Mouse (Mus musculus) lung, postnatal 25 days (tissue): ENCODE measurements around the gene Dkk3.

Experiments used
- DNase-seq: peaks from one replicate; pipeline ENCODE4 v3.0.0; 2022; ENCODE audit warnings: low spot score

The Dkk3 gene

DNA sequence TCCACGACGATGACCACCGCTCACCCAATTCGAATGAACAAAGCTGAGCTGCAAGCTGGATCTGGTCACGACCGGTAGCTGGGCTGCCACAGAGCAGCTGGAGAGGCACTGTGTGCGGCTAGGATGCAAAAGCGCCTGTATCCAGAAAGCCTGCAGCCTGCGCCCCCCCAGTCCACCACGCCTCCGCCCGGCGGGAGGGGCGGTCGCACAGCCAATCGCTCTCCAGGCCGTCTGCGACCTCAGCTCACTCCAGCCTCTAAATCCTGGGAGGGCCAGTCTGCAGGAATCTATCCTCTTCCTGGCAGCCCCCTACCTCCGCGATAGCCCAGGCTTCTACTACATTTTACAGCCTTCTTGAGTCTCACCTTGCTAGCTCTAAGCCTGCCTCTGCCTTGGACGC, at the start of gene Dkk3:
Dkk3 (minus strand) TSS at position 116 of the 400 bp plus-strand sequence.
- no peak for DNase-seq

DNA sequence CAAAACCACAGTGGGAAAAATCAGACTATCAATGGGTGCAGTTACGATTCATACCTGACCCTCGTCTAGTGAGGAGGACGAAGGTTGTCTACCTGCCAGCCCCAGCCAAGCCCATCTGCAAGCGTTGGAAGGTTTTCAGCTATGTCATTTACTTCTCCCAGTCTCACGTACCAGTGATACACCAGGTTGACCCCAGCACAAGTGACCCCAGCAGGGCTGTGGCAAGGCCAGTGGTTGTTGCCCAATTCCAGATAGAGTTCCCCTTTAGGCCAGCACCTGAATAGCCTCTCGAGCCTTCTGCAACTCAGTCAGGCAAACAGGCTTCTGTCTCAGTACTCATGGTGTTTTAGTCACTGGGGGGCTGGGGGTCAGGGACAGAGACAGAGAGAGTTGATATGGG, 48.9 kb upstream of the Dkk3 start:
- no peak for DNase-seq

DNA sequence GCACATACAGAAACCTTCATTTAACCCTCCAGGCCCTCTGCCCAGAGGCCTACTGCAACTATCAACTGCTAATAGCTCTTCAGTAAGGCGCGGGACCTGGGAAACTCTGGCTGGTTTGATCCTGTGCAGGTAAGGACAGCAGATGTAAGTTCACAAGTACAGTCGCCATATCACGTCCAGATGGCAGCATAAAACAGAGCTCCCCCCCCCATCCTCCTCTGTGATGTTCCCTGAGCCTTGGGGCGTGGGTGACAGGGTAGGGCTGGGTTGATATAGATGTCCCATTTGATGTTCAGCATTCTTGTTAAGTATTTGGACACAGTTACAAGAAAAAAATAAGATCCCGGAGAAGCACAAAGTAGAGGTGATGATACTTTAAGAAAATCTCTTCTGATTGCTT, 46.7 kb upstream of the Dkk3 start:
- DNase-seq = no peak

DNA sequence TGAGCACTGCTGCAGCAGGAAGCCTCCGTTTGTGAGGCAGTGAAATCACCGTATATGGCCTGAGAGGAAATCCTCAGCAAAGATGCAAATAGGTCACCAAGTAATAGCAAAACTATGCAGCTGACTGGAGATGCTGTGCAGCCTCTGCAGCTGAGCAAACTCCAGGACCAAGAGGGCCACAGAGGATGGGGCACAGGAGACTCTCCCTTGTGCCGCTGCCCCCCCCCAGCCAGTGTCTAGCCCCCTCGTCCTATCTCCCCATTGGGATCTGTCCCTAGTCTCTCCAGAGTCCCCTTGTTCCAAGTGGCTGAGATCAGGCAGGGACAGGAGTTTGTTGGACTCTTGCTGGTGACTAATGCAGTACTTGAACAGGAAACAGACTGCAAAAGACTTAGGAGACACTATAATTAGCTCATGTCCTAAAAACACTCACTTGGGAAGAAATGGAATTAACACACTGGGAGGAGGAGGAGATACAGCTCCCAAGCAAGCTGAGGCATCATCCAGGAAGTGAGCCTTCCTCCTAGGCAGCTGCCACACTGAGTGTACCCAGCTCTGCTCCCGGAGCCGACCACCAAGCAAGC, 45.6 kb upstream of the Dkk3 start:
- no peak for DNase-seq

DNA sequence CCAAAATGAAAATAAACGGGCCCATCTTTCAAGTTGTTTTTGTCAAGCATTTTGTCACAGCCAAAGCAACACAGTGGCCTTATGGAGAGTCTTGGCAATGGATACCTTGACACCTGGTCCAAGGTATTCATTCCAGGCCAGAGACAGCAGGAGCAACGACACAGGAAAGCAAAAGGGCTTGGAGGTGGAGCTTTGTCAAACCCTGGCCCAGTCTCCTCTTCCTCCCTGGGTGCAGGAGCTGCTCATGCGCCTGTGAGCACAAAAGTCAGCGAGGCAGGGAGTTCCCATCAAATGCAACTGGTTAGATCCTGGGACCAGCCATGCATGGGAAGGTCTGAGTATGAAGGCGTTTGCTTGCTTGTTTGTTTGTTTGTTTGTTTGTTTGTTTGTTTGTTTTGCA, 45.1 kb upstream of the Dkk3 start:
- no peak for DNase-seq

DNA sequence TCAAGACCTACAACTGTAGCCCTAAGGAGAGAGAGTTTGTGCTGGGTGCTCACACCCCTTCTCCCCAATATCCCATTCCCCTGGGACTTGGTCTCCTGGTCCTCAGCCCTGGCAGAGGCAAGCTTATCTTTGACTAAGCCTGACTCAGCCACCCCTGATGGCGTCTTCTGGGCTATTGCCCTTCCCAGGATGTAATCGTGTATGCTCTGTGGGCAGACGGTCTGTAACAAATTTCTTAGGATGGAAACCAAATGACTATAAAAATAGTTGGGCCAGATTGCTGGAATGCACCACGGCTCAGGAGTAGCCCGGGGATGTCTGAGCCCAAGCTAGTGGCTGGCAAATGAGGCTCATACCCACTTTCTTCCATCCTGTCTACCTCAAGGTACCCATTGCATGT, 44.0 kb upstream of the Dkk3 start:
- DNase-seq = no peak

DNA sequence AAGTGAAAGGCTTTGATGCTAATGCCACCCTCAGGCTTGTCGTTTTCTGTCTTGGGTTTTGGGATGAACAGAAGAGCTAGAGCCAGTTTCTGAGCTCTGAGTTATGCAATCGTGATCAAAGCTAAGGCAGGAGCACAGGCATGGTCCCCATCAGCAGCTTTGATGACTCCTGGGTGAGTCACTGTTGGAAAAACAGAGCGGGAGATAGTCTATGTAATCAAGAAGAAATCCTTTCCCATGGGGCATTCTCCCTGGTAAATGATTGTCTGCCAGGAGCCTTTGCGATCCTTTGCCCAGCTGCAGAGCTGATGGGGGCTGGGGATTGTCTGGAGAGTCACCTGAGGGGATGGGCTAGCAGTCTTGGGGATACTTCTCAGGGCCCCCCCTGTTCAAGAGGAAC, 43.3 kb upstream of the Dkk3 start:
- DNase-seq = no peak

DNA sequence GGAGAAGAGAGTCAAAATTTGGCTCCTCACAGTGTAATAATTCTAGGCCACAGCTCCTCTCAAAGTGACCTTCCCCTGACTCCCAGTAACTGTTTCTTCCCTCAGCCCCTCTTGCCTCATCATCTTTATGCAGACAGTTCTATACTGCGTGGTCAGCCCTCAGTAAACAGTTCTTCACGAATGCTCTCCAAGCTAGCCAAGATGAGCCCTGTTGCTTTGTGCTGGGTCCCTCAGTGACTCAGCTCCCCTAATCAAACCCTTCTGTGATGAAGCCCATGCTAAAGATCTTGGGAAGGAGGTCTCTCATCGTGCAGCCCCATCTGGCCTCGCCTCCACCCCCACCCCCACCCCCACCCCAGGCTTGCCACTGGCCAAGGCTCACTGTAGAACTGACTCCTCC, 41.9 kb upstream of the Dkk3 start:
- DNase-seq = no peak

DNA sequence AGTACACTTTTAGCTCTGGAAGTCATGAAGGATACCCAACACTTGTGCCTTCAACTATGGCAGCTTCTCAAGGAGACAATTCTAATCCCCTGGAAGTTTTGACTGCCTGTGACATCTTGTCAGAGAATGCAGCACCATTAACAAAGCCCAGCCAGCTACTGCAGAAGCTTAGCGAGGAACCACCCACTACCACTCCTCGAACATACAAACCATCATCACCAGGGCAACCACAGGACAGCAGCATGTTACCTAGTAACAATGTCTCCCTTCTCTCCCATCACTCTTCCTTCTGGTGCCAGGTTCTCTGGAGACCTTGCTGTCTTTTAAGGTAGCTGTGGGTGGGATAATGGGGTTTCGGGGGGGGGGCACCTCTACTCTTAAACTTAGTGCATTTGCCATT, 40.5 kb upstream of the Dkk3 start:
- DNase-seq = no peak

DNA sequence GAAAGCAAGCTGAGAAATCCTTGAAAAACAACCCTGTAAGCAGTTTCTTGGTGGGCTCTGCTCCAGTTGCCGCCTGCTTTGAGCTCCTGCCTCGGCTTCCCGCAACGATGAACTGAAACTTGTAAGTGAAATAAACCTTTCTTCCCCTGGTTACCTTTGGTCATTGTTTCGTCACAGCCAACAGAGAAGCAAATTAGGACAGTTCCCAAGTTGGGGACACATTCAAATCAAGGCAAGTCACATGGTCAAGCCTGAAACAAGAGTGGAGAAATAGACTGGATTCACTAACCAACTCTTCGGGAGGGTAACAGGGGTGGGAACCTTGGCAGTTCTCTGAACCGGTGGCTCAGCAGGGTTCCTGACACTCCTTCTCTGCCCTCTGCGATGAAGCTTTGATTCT, 38.6 kb upstream of the Dkk3 start:
- no peak for DNase-seq

DNA sequence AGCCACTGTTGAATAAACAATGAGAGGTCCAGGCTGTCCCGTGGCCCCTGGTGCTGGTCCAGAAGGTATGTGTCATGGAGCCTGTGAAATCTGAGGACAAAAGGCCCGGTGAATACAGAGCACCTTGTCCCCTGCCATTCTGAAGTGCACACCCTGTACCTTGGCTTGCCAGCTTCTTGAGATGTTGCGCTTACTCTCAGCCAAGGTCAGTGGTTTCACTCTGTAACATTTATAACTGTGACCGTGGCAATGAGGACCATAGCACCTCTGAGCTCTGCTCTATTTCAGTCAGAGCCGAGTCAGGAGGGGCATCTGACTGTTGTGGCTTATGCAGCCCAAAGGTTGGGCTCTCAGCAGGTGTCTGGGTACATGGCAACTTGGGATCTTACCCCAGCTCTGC, 35.4 kb upstream of the Dkk3 start:
- no peak for DNase-seq

DNA sequence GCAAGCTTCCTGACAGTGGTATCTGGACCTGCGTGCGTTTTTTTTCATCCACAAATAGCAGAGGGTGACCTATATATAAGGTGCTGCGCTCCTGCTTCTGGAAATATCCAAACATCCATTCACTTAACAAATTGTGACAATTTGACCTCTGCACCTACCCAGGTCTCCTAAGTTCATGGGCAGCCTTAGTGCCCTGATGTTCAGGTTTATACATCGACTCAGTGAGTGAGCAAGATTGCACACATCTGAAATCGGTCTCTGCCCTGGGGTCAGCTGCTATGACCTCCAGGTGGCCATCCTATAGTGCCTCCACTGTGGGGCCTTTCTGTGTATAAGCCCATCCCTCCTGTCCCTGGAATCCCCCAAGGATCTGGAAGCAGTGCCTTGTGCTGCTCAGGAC, 33.9 kb upstream of the Dkk3 start:
- no peak for DNase-seq

DNA sequence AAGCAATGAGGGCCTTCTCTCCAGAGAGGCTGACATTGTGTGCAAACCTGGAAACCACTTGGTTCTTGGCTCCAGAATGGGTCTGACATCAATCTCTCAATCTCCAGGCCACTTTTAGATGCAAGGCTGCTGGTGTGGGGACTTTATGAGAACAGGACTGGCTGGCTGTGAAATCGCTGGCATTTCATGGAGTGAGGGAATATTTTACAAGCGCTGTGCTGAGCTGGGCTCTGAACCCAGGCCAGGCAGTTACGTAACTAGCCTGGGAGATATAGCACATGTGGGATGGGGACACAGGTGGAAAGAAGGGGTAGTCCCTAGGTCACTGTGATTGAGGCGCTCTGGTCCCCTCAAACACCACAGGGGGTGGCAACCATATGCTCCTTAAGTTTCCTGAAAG, 33.4 kb upstream of the Dkk3 start:
- DNase-seq = no peak

DNA sequence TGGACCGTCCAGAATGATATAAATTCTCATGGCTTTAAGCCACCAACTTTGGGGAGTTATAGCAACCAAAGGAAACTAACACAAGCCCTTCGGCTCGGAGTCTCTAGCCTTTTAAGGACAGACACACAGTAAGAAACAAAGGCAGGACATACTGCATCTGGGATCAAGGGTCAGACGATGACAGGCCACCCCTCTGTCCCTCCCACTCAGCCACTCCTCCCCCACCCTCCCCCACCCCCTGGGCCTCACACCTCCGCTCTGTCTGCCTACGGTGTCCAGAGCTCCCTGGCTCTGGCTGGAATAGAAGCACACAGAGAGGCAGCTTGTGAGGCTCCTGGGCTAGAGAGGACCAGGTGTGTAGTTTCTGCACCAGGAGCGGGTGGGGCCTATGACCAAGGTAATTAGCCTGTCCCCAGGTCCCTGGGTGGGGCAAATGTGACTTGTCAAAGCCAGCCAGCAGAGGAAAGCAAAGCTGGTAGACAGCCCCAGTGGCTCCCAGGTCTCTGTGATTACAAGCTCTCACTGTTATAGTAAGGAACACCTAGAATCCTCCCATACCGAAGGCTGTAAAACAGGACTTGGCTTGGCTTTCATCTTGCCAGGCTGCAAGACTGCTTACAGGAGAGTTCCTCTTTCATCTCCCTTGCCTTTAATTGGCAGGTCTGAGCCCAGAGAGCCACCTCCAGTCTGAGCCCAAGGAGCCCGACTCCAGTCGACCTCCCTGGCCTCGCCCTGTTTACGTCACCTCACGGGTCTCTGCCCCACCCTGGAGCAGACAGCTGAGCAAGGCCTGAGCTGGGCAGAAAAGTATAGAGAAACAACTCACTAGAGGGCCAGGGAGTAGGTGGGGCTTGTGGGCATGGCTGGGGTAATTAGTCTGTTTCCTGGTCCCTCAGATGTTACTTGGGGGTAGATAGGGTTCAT, 28.9 kb upstream of the Dkk3 start:
- no peak for DNase-seq

DNA sequence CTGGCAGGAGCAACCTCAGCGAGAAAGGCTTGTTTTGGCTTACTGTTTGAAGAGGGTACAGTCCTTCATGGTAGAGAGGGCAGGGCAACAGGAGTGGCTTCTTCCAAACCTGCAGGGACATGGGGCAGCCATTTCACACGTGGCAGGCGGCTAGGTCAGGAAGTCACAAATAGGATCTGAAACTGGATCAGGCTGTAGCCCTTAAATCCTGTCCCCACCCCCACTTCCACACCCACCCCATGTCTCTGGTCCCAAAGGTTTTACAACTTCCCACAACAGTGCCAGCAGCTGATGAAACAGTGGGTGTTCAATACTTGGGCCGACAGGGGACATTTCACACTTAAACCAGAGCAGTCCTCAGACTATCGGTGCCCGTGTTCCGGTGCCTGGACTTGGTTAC, 28.0 kb upstream of the Dkk3 start:
- no peak for DNase-seq

DNA sequence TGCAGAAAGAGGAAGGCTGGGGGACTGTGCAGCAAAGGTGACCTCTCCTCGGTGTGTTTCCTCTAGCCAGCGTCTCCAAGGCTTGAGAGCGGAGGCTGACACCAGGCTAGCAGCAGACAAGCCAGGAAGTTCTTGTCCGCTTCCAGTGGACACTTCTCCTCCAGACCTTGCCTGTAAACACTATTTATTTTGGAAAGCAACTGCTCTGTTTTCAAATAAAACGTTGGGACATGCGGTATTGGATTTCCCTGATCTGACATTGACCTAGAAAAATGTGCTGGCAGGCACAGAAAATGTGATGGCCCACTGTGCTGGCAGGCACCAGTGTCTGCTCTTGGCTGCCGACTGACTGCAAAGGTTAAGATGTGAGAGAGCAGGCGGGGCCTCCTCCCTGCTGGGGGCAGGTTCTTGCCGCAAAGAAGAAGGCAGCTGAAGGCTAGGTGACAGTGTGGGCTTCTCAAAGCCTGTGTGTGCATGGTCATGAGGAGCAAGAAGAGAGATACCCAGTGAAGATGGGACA, 26.4 kb upstream of the Dkk3 start:
- DNase-seq = no peak

DNA sequence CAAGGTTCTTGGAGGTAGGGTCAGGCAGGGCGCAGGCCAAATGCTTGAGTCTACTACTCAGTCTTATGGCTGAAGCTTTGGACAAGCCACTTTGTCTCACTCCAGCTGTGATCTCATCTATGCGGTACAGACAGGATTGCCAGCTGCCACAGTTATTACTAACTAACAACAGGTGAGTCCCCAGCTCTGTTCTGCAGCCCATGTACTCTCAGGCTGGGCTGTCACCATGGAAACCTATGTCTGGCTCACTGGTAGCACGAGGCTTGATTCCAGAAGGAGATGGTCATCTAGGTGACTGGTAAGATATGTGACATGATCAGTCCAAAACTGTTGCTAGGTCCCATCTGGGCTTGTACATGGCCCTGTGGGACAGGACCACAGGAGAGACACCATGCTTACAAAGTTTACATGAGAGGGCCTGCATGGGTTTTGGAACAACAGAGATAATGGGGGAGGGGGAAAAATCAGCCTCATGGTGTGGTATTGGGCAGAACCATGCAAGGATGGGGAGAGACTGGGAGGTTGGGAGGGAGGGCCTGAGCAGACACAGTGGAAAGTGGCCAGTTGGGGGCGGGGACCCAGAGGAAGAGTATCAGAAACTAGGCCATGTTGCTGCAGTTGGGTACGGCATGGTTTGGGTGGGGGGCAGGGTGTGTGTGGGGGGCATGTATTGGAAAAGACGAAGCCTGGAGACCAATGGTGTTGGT, 25.8 kb upstream of the Dkk3 start:
- DNase-seq = no peak

DNA sequence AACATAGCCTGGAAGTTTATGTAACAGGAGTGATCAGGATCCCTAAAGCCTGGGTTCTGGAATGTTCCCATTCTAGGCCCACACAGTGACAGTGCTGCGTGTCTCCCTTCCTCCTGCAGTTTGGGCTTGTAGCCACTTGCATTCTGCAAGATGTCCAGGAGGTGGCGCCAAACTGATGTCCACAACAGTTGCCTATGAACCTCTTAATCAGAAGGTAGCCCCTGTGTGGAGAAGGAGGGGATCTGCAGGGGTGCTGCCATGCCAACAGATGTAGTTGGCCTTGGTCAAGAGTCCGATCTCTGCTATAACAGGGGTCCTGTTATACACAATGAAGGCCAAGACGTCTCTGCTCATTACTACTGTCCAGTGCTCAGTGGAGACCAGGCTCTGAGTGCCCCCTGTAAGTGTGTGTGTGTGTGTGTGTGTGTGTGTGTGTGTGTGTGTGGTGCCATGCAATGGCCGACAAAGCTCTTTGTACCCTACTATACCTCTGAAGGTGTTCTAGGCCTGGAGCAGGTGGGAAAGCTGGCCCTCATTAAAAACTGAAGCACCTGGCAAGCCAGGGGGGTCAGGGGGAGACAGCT, 24.5 kb upstream of the Dkk3 start:
- peak; percentile 89 for DNase-seq

DNA sequence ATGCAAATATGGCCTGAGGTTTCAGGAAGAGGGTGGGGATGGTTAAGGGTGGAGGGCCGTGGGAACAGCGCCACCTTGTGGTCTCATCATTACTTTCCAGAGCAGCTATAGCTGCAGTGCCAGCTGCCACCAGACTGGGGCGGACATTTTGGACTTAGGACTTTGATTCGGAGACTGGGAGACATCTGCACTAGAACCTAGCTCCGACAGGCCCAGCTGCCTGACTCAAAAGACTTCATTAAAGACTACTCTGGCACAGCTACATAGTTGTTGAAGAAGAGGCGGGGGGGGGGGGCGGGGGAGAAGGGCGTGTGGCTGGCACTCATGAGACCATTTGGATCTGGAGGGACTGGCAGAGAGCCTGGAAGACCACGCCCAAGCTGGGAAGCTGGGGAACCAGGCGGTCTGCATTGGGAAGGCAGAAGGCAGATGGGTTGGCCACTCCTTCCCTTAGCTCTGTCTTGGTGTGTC, 21.4 kb upstream of the Dkk3 start:
- peak; percentile 83 for DNase-seq

DNA sequence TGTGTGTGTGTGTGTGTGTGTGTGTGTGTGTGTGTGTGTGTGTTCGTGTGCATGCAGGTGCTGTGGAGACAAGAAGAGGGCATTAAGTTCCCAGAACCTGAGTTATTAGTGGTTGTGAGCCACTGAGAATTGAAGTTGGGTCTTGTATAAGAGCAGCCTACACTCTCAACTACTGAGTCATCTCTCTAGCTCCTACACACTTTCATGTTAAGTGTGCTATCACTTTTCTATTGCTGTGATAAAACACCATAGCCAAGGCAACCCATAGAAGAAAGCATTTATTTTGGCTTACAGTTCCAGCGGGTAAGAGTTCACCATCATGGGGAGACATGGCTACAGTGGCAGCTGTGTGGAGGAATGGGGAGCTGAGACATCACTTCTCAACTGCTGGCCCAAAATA, 17.8 kb upstream of the Dkk3 start:
- DNase-seq = no peak

DNA sequence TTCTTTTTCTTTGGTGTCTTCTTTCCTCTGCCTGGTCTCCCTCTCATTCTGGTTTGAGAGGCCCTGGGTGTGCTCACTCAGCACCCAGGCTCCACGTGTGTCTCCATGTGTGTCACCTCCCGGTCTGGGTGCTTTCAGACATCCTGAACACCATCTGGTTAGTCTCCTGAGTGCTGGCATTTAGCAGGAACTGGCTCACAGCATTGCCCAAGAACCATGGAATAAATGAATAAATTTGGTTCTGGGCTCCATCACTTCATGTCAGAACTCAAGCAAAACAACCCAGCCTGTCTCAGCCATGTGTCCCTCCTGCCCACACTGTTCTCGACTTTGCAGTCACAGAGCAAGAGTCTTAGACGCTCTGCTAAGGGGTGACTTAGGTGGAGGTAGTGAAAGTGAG, 13.8 kb upstream of the Dkk3 start:
- no peak for DNase-seq

DNA sequence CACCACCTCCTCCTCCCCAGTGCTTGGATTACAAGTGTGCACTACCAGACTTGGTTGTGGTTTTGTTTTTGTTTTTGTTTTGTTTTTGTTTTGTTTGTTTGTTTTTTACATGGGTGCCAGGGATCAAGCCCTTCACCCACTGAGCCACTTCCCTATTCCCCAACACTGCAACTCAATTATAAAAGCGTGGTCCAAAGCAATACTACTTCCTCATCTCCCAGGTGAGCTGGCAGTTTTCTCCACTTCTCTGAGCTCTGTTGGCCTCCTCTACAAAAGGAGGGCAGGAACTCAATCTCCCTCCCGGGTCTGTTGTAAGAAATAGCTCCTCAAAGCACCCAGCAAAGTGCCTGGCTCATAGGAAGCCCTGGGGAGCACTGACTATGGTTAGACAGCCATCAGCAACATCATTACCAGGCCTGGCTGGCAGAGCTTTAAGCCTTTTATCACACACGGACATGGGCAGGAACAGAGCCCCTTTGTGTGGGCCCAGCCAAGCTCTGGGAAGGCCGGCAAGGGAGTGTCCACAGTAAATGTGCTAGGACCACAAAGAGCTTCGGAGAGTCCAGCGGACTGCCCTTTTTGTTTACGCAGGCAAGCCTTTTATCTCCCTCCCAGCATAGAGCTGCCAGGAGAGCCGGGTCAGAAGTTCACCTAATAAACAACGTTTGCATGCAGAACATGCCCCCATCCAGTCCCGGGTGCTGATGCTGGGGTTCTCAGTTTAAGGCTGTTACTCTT, 11.3 kb upstream of the Dkk3 start:
- no peak for DNase-seq
